Mouse (Mus musculus) forebrain, embryonic 10.5 days (tissue): ENCODE results near the gene H2-M10.6. TPM values are rescaled to one million over a fixed set of nuclear protein-coding genes. Genes with fewer than 3 reads are reported as not detected.
A peak's percentile ranks its signal among the peaks of the same experiment; 100 is the strongest.
"Not testable (repeated sequence)": the region's sequence is repeated elsewhere in the genome, so short reads cannot be mapped to it uniquely, and the experiment has no call there.

Experiments used
- DNase-seq: peaks from one replicate; pipeline ENCODE4 v3.0.0-alpha.2; 2017; ENCODE audit warnings: low spot score; ENCODE audit errors: extremely low spot score
- H3K27ac ChIP-seq: fragments of 300-500 bp; sonication (generic); 2 replicates; pipeline ENCODE4 v1.5.1; 2016; ENCODE audit warnings: mild to moderate bottlenecking
- H3K27me3 ChIP-seq: fragments of 300-500 bp; sonication (generic); 2 replicates; pipeline ENCODE4 v1.6.1; 2016; ENCODE audit warnings: mild to moderate bottlenecking; ENCODE audit not compliant: poor library complexity, severe bottlenecking
- H3K36me3 ChIP-seq: fragments of 300-500 bp; sonication (generic); replicated peaks from 2 replicates; pipeline ENCODE4 v1.6.1; 2016; ENCODE audit warnings: mild to moderate bottlenecking, moderate library complexity
- H3K4me1 ChIP-seq: fragments of 300-500 bp; sonication (generic); 2 replicates; pipeline ENCODE4 v1.6.1; 2016
- H3K4me3 ChIP-seq: fragments of 300-500 bp; sonication (generic); 2 replicates; pipeline ENCODE4 v1.5.1; 2016; ENCODE audit warnings: mild to moderate bottlenecking, moderate library complexity
- H3K9me3 ChIP-seq: fragments of 300-500 bp; sonication (generic); 2 replicates; pipeline ENCODE4 v1.6.1; 2016; ENCODE audit warnings: mild to moderate bottlenecking, moderate library complexity
- WGBS: fragments of 180-500 bp; shearing (Covaris S2); methylation state at CpG from one replicate; pipeline ENCODE4 v1.1.7; 2016; 5-methylcytosine and 5-hydroxymethylcytosine counted together
- polyA plus RNA-seq: library from polyadenylated mRNA; unstranded; fragments of >200 nt; fragmentation: Nextera tagmentation; extraction: Ambion mirVana; gene quantifications from 2 replicates; pipeline ENCODE4 v1.2.1, GENCODE M21; 2016

Gene H2-M10.6
- not detected in 2 replicates for polyA plus RNA-seq

DNA sequence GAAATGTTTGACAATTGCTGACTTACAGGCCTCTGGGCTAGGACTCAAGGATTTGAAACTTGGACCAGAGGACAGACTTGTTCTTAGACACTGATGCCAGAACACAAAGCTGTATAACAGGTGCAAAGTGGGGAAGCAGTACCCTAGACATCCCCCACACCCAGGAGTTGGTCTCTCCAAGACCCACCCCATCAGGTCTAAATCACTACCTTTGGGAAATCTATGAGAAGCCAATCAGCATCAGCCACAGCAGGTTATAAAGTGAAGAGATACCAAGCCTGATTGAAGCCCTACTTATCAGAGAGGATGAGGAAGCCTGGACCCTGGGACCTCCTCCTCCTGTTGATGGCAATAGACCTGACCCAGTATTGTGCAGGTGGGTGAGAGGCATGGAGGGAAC is at the start of gene H2-M10.6:
Gene H2-M10.6, plus strand, starts transcription at position 301 of the 400 bp plus-strand sequence.
- H3K9me3 ChIP-seq: no peaks in the 10 kb centered on the region
- no peaks in the 10 kb centered on the region for H3K4me1 ChIP-seq
- H3K4me3 ChIP-seq: no peak within 1 kb of the TSS
- H3K27me3 ChIP-seq: no peaks in the 10 kb centered on the region
- no peak for DNase-seq
- H3K27ac ChIP-seq: no peak within 1 kb of the TSS
- no peaks in the 10 kb centered on the region for H3K36me3 ChIP-seq

DNA sequence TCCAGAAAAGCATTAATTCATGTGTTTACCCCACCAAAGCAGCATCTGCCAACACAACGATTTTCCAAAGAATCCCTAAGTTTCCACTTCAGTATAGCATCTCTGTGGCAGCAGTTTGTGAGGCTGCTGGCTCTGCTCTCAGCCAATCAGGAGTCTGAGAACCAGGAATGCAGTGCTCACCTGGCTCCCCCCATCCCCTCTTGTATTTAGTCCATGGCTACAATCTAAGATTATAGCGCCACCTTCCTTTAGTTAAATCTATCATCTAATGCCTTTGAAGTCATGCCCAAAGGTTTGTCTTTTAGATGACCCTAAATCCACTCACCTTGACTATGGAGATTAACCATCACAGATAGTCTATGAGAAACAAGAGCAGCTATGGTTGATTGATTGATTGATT is 48.2 kb upstream of the H2-M10.6 start:
- Histone ChIP-seq H3K4me3 (no peak overlapping the region), H3K27me3 (no peaks in the 10 kb centered on the region), H3K9me3 (no peaks in the 10 kb centered on the region), H3K36me3 (no peaks in the 10 kb centered on the region), H3K4me1 (no peaks in the 10 kb centered on the region), H3K27ac (no peak overlapping the region)
- no peak for DNase-seq
- 48% methylated on average over 2 of the region's 2 CpGs for whole genome bisulfite sequencing

DNA sequence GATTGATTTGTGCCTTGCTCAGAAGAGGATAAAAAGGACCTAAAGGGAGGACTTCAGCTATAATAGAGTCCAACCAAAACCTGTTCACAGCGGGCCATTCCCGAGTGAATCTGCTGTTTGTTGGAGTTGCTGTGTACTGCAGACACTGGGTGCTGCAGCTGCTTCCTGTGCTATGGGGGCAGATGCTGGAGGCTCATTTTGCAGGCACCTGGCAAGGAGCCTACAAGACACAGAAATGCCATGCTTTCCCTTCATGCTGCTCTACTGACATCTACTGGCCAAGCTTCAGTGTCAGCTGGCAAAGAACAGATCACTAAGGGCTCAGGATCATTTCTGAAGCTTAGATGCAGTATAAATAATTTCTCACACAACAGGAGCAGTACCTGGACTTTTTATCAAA is 47.7 kb upstream of the H2-M10.6 start:
- not testable (repeated sequence) for H3K4me1 ChIP-seq

DNA sequence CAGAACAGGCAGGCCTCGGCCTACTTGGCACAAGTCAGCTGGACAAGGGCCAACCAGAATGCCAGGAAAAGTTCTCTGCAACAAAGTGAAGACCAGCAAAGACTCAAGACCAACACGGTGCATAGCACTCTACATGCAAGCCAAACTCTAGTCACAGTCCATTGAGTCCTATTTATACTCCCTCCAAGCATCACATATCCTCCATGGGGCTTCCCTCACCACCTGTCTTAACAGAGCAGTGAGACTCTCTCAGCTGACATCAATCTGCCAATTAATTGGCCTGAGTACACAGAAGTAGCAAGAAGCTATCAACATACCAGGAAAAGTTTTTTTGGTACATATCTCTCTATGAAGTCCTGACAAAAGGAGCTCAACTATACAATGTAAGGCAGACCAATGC is 46.6 kb upstream of the H2-M10.6 start:
- H3K4me1 ChIP-seq, H3K36me3 ChIP-seq, H3K27me3 ChIP-seq, H3K4me3 ChIP-seq, DNase-seq, H3K9me3 ChIP-seq, H3K27ac ChIP-seq: not testable (repeated sequence)
- WGBS: 79% methylated on average over 2 of the region's 2 CpGs

More for the DNA sequence above, 47.7 kb upstream of the H2-M10.6 start:
- not testable (repeated sequence) for H3K36me3 ChIP-seq, H3K9me3 ChIP-seq, DNase-seq, H3K27me3 ChIP-seq, H3K27ac ChIP-seq, H3K4me3 ChIP-seq
- 32% methylated on average over 2 of the region's 2 CpGs for WGBS

DNA sequence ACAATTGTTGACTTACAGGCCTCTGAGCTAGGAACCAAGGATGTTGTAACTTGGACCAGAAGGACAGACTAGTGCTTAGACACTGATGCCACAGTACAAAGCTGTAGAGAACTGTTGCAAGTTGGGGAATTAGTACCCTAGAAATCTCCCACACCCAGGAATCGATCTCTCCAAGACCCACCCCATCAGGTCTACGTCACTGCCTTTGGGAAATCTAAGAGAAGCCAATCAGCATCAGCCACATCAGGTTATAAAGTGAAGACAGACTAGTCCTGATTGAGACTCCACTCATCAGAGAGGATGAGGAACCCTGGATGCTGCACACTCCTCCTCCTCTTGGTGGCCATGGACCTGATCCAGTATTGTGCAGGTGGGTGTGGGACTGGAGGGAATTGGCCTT is 39.4 kb upstream of the H2-M10.6 start, which contains the start of gene H2-M10.5:
Gene H2-M10.5, plus strand, starts transcription at position 301 of the 400 bp plus-strand sequence.
- H3K4me3 ChIP-seq, H3K27me3 ChIP-seq, H3K36me3 ChIP-seq, H3K27ac ChIP-seq, H3K9me3 ChIP-seq, DNase-seq, H3K4me1 ChIP-seq: not testable (repeated sequence)
- 87% methylated on average over 2 of the region's 2 CpGs for WGBS

DNA sequence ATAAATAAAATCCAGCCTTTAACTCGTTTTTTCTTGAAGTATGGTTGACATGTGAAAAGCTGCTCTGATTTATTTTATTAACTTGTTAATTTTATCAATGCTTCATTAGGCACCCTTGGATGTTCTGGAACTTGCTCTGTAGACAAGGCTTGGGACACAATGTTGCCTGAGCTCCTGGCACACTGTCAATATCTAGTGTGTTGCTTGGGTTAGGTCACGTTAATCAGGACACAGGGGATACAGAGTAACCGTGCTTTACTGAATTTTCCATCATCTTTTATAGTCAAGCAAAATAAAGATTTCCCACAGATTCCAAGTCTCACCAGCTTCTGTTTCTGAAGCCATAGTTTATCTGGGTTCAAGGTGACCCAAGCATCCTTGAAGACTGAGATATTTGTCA is 30.4 kb upstream of the H2-M10.6 start:
- no peak overlapping the region for H3K4me3 ChIP-seq
- no peaks in the 10 kb centered on the region for H3K4me1 ChIP-seq
- no peaks in the 10 kb centered on the region for H3K27me3 ChIP-seq
- no peaks in the 10 kb centered on the region for H3K9me3 ChIP-seq
- no peak overlapping the region for H3K27ac ChIP-seq
- no peak for DNase-seq
- no peaks in the 10 kb centered on the region for H3K36me3 ChIP-seq
- 78% methylated on average over 3 of the region's 3 CpGs for WGBS

DNA sequence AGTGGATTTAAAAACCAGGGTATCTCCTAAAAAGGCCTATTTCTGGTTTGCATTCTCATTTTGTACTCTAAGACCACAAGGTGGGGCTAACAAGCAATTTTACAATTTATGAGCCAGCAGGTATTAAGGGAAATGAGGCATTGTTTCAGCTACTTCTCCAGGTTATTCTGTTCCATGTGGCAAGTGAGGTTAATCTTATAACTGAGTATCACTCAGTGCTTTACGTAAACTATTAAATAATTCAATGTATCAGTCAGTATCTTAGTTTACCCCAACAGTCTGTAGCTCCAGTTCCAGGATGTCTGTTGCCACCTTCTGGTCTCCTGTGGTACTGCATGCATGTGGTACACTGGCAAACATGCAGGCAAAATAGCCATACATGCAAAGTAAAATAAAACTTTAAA is 25.5 kb upstream of the H2-M10.6 start:
- DNase-seq, H3K4me1 ChIP-seq, H3K27ac ChIP-seq, H3K4me3 ChIP-seq, H3K27me3 ChIP-seq, H3K9me3 ChIP-seq, H3K36me3 ChIP-seq: not testable (repeated sequence)
- 56% methylated on average over 1 of the region's 1 CpGs for WGBS

DNA sequence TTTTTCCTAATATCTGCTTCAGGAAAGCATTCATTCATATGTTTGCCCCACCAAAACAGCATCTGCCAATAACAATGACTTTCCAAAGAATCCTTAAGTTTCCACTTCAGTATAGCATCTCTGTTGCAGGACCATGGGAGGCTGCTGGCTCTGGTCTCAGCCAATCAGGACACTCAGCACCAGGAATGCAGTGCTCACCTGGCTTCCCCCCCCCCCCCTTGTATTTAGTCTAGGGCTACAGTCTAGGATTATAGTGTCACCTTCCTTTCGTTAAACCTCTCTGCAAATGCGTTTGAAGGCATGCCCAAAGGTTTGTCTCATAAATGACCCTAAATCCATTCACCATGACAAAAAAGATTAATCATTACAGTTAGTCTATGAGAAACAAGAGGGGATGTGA is 23.6 kb upstream of the H2-M10.6 start:
- WGBS: 86% methylated on average over 2 of the region's 2 CpGs
- no peaks in the 10 kb centered on the region for H3K36me3 ChIP-seq

DNA sequence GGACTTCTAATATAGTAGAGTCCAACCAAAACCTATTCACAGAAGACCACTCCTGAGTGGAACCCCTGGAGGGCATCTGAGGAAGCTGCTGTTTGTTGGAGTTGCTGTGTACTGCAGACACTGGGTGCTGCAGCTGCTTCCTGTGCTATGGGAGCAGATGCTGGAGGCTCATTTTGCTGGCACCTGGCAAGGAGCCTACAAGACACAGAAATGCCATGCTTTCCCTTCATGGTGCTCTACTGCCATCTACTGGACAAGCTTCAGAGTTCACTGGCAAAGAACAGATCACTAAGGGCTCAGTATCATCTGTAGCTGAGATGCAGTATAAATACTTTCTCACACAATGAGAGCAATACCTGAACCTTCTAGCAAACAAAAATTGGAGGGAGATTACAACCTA is 23.2 kb upstream of the H2-M10.6 start:
- H3K9me3 ChIP-seq, H3K27me3 ChIP-seq, H3K27ac ChIP-seq, H3K4me1 ChIP-seq, H3K4me3 ChIP-seq, H3K36me3 ChIP-seq: not testable (repeated sequence)
- peak; percentile 45 for DNase-seq

More for the DNA sequence above, 23.6 kb upstream of the H2-M10.6 start:
- H3K9me3 ChIP-seq: no peaks in the 10 kb centered on the region
- H3K27ac ChIP-seq: no peak overlapping the region
- no peak overlapping the region for H3K4me3 ChIP-seq
- H3K27me3 ChIP-seq: no peaks in the 10 kb centered on the region
- DNase-seq: no peak
- H3K4me1 ChIP-seq: no peaks in the 10 kb centered on the region

DNA sequence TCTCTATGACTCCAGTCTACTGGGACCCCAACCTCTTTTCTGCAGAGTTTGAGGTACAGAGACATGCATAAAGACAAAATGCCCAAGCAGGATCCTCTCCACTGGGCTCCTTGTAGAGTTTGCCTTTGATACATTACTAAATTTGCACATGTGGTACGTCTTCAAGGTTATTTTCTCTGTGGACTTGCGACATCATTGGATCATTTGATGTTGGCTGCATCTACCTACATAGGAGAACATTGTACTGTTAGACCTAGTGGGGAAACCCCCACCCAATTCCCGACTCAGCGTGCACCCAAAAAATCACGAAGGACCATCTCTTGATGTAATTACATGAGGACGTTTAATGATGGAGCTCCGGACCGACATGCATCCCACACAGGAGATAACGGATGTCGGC is 12.5 kb upstream of the H2-M10.6 start:
- no peak overlapping the region for H3K27ac ChIP-seq
- H3K36me3 ChIP-seq: no peaks in the 10 kb centered on the region
- H3K4me1 ChIP-seq: no peaks in the 10 kb centered on the region
- no peak overlapping the region for H3K4me3 ChIP-seq
- no peaks in the 10 kb centered on the region for H3K9me3 ChIP-seq
- no peaks in the 10 kb centered on the region for H3K27me3 ChIP-seq
- DNase-seq: no peak
- 92% methylated on average over 10 of the region's 10 CpGs for WGBS

DNA sequence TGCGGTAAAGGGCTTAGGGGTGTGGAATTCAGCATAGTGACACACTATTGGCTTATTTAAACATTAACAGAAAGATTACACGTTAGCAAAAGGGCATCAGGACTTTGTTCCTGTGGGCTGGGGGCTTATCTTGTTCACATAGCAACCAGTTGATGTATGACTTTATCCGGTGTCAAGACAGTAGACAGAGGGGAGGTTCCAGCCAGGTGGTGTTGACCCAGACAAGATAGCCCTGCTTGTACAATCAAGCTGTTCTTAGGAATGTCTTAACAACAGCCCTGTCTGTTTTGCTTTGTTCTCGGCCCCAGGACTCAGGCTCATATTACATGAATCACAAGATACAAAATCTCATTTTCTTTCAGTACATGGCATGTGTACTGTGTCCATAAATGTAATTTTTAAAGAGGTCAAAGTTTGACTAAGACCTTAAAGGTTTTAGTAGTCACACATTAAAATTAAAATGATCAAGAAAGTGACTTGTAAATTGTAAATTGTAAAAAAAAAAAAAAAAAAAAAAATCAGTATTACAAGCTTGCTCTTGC is 12.0 kb upstream of the H2-M10.6 start:
- DNase-seq, H3K36me3 ChIP-seq, H3K9me3 ChIP-seq, H3K4me1 ChIP-seq, H3K4me3 ChIP-seq, H3K27ac ChIP-seq, H3K27me3 ChIP-seq: not testable (repeated sequence)
- WGBS: 87% methylated on average over 4 of the region's 4 CpGs

DNA sequence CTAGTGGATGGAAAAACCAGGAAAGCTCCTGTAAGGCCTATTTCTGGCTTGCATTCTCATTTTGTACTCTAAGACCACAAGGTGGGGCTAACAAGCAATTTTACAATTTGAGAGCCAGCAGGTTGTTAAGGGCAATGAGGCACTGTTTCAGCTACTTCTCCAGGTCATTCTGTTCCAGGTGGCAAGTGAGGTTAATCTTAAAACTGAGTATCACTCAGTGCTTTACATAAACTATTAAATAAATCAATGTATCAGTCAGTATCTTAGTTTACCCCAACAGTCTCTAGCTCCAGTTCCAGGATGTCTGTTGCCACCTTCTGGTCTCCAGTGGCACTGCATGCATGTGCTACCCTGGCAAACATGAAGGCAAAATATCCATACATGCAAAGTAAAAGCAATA is 12.0 kb downstream of the H2-M10.6 start:
- Histone ChIP-seq H3K9me3 (no peaks in the 10 kb centered on the region), H3K4me3 (no peak overlapping the region), H3K27ac (no peak overlapping the region), H3K4me1 (no peaks in the 10 kb centered on the region), H3K36me3 (no peaks in the 10 kb centered on the region), H3K27me3 (no peaks in the 10 kb centered on the region)
- DNase-seq: peak; percentile 33

DNA sequence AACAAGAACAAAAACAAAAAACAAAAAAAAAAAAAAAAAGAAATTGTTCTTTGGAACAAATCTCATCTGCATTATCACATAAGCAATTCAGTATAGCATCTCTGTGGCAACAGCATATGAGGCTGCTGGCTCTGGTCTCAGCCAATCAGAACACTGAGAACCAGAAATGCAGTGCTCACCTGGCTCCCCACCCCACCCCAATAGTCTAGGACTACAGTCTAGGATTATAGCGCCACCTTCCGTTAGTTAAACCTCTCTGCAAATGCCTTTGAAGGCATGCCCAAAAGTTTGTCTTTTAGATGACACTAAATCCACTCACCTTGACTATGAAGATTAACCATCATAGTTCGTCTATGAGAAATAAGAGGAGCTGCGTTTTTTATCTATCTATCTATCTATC is 13.6 kb downstream of the H2-M10.6 start:
- H3K36me3 ChIP-seq: no peaks in the 10 kb centered on the region
- H3K9me3 ChIP-seq: no peaks in the 10 kb centered on the region
- no peaks in the 10 kb centered on the region for H3K27me3 ChIP-seq
- no peak overlapping the region for H3K4me3 ChIP-seq
- WGBS: 25% methylated on average over 4 of the region's 4 CpGs
- H3K27ac ChIP-seq: no peak overlapping the region
- DNase-seq: no peak
- H3K4me1 ChIP-seq: no peaks in the 10 kb centered on the region

DNA sequence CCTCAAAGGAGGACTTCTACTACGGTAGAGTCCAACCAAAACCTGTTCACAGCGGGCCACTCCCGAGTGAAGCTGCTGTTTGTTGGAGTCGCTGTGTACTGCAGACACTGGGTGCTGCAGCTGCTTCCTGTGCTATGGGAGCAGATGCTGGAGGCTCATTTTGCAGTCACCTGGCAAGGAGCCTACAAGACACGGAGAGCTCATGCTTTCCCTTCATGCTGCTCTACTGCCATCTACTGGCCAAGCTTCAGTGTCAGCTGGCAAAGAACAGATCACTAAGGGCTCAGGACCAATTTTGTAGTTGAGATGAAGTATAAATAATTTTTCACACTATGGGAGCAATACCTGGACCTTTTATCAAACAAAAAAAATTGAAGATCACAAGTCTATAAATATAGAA is 14.0 kb downstream of the H2-M10.6 start:
- H3K27me3 ChIP-seq, H3K4me3 ChIP-seq, H3K4me1 ChIP-seq, H3K27ac ChIP-seq, H3K36me3 ChIP-seq, H3K9me3 ChIP-seq: not testable (repeated sequence)
- peak; percentile 32 for DNase-seq
- 12% methylated on average over 5 of the region's 5 CpGs for WGBS
